Mouse (Mus musculus): Measurements from ENCODE around the gene Sh3bp4.

- TF ChIP-seq CTCF (IDR thresholded peaks at IDR 0.05; ENCODE audit: low read depth) (no peak), EP300 (optimal IDR thresholded peaks at IDR 0.05) (no peak)
Observed at GRCm38 (mm10) chr1:89137086-89137816, 67.0 kb downstream of the Sh3bp4 start.

All from stomach, postnatal 0 days (tissue).